Mouse (Mus musculus) liver, embryonic 14.5 days (tissue): ENCODE measurements around the gene Ctdnep1. TPM values are rescaled to one million over a fixed set of nuclear protein-coding genes. Genes with fewer than 3 reads are reported as not detected.
A peak's percentile ranks its signal among the peaks of the same experiment; 100 is the strongest.

ENCODE experiments used
- ATAC-seq: fragments of 200-750 bp; cut with Nextera tagmentation; 2 replicates; pipeline ENCODE4 v1.8.0; 2017; ENCODE audit warnings: moderate number of reproducible peaks, mild to moderate bottlenecking, moderate library complexity; ENCODE audit not compliant: insufficient read depth
- DNase-seq, 3 experiments: peaks; one replicate each; pipeline ENCODE4 v3.0.0-alpha.2; 2012 to 2013; ENCODE audit warnings: low read depth in 3 of 3, low spot score in 3 of 3
- H3K27ac ChIP-seq: fragments of 300-500 bp; sonication (generic); 2 replicates; pipeline ENCODE4 v1.5.1; 2014; ENCODE audit warnings: moderate library complexity, mild to moderate bottlenecking, control low read depth, inconsistent platforms
- H3K27me3 ChIP-seq: fragments of 300-500 bp; sonication (generic); 2 replicates; pipeline ENCODE4 v1.6.1; 2014; ENCODE audit warnings: mild to moderate bottlenecking, low read length, moderate library complexity; ENCODE audit not compliant: control insufficient read depth, insufficient read depth
- H3K36me3 ChIP-seq: fragments of 300-500 bp; sonication (generic); replicated peaks from 2 replicates; pipeline ENCODE4 v1.6.1; 2014; ENCODE audit warnings: low read depth; ENCODE audit not compliant: control insufficient read depth, insufficient read depth
- H3K4me1 ChIP-seq, 2 experiments: fragments of 200-500 bp in 1 of 2; fragments of 300-500 bp in 1 of 2; sonication (generic) in 1 of 2; replicated peaks; 2 replicates each; pipeline ENCODE4 v1.6.1; 2012 to 2014; ENCODE audit warnings: antibody characterized with exemption in 1 of 2, inconsistent platforms in 1 of 2, low read length in 1 of 2; ENCODE audit not compliant: control insufficient read depth in 2 of 2, insufficient read depth in 2 of 2
- H3K4me2 ChIP-seq: fragments of 300-500 bp; sonication (generic); 2 replicates; pipeline ENCODE4 v1.6.1; 2014; ENCODE audit warnings: low read depth, mild to moderate bottlenecking, control low read depth, moderate library complexity
- H3K4me3 ChIP-seq, 2 experiments: fragments of 200-500 bp in 1 of 2; fragments of 300-500 bp in 1 of 2; sonication (generic) in 1 of 2; 2 replicates each; pipeline ENCODE4 v1.5.1; 2012 to 2014; ENCODE audit warnings: low read depth in 2 of 2, low read length in 2 of 2, mild to moderate bottlenecking in 2 of 2, control low read depth in 1 of 2, inconsistent platforms in 1 of 2, moderate library complexity in 1 of 2; ENCODE audit not compliant: insufficient read depth in 1 of 2
- H3K9ac ChIP-seq: fragments of 300-500 bp; sonication (generic); replicated peaks from 2 replicates; pipeline ENCODE4 v1.6.1; 2014; ENCODE audit warnings: mild to moderate bottlenecking, control low read depth, moderate library complexity
- H3K9me3 ChIP-seq: fragments of 300-500 bp; sonication (generic); 2 replicates; pipeline ENCODE4 v1.6.1; 2016; ENCODE audit warnings: low read length, mixed read lengths; ENCODE audit not compliant: control insufficient read depth
- CTCF ChIP-seq: IDR thresholded peaks from 2 replicates; pipeline ENCODE4 v1.5.1; 2016; ENCODE audit warnings: antibody characterized with exemption, low read depth, control low read depth
- EP300 ChIP-seq: IDR thresholded peaks from 2 replicates; pipeline ENCODE4 v1.6.1; 2016; ENCODE audit warnings: antibody characterized with exemption, low read depth
- WGBS: fragments of 180-500 bp; shearing (Covaris S2); extraction: QIAGEN DNeasy Blood & Tissue Kit; methylation state at CpG from one replicate; pipeline ENCODE4 v1.1.7; 2014; ENCODE audit not compliant: insufficient replicate concordance; 5-methylcytosine and 5-hydroxymethylcytosine counted together
- microRNA counts: library from miRNA; unstranded; fragments of <30 nt; microRNA quantifications from one replicate; lab custom pipeline; 2016
- microRNA-seq: library from miRNA; unstranded; fragments of <30 nt; microRNA quantifications from one replicate; pipeline ENCODE4, GENCODE M21; 2016
- polyA plus RNA-seq, 2 experiments: library from polyadenylated mRNA; depleted of rRNA in 1 of 2; stranded (reverse) in 1 of 2; unstranded in 1 of 2; fragments of >200 nt; fragmentation: Nextera tagmentation in 1 of 2; extraction: Ambion mirVana in 1 of 2; gene quantifications; 2 replicates each; pipeline versions ENCODE4 v1.2.1 to v1.2.3; 2012 to 2014

Ctdnep1 gene
- polyA plus RNA-seq, 2 experiments: 9.7 to 32.3 TPM

DNA sequence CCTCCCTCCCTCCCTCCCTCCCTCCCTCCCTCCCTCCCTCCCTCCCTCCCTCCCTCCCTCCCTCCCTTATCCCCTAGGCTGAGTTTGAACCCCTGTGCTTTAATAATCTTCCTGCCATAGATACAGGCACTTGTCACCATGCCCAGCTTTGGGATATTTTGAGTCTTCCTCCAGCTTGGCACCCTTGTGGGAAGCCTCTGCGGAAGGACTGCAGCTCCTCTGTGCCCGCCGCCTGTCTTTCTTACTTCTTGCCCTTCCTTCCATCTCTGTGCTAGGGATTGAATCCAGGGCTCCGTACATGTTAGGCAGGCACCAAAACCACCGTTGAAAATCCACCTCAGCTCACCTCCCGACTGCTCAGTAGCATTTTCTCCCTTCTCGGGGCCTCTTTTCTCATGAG, 59.2 kb downstream of the Ctdnep1 start:
- ATAC-seq: no peak
- no peaks in the 10 kb centered on the region for H3K27me3 ChIP-seq
- H3K9me3 ChIP-seq: no peaks in the 10 kb centered on the region
- no peak overlapping the region for H3K4me2 ChIP-seq
- WGBS: 59% methylated on average over 7 of the region's 7 CpGs
- no peak overlapping the region for H3K27ac ChIP-seq
- TF ChIP-seq CTCF (no peak), EP300 (no peak)
- H3K4me1 ChIP-seq: no peaks in the 10 kb centered on the region
- DNase-seq: no peak
- no peaks in the 10 kb centered on the region for H3K36me3 ChIP-seq
- no peak overlapping the region for H3K9ac ChIP-seq
- H3K4me3 ChIP-seq: no peak overlapping the region

MicroRNA genes within 50 kb of the gene (microRNA counts, 519-probe panel; counts per million panel counts)
- microRNA mmu-miR-324-3p (lab: Ali Mortazavi, UCI): 69.9 counts per million
- 5,270 counts per million, percentile 26 among the panel's probes with 10 or more counts for microRNA mmu-miR-324-5p (lab: Ali Mortazavi, UCI)

Small RNA genes within 50 kb of the gene (microRNA-seq; reads per million reads assigned to microRNA genes)
- gene Gm44349: not detected
- 2,791 reads per million, percentile 83 among the genes with 10 or more reads in this experiment for gene Mir324

Other genes starting within 250 kb of the Ctdnep1 start
Only the 30 nearest of the 36 such genes appear.
- gene Chrnb1, start 185.2 kb upstream of the Ctdnep1 start, polyA plus RNA-seq (2012; rRNA removed): 0.44 and 0.58 TPM in 2 replicates
- 0.32 and 0.33 TPM in 2 replicates for gene Chrnb1, start 185.2 kb upstream of the Ctdnep1 start, polyA plus RNA-seq (2014; fragmentation: Nextera tagmentation; extraction: Ambion mirVana)
- 0.41 and 0.42 TPM in 2 replicates for gene Fgf11, start 179.3 kb upstream of the Ctdnep1 start, polyA plus RNA-seq (2012; rRNA removed)
- 0.06 and 0.13 TPM in 2 replicates for gene Fgf11, start 179.3 kb upstream of the Ctdnep1 start, polyA plus RNA-seq (2014; fragmentation: Nextera tagmentation; extraction: Ambion mirVana)
- gene Tmem102, start 175.5 kb upstream of the Ctdnep1 start, polyA plus RNA-seq (2012; rRNA removed): 0.25 TPM in 2 replicates
- 0.57 and 0.80 TPM in 2 replicates for gene Tmem102, start 175.5 kb upstream of the Ctdnep1 start, polyA plus RNA-seq (2014; fragmentation: Nextera tagmentation; extraction: Ambion mirVana)
- gene Gm39566, start 165.9 kb upstream of the Ctdnep1 start, polyA plus RNA-seq (2012; rRNA removed): not detected in 2 replicates
- not detected in 2 replicates for gene Gm39566, start 165.9 kb upstream of the Ctdnep1 start, polyA plus RNA-seq (2014; fragmentation: Nextera tagmentation; extraction: Ambion mirVana)
- gene Spem2, start 162.7 kb upstream of the Ctdnep1 start, polyA plus RNA-seq (2012; rRNA removed): not detected in 2 replicates
- not detected in 2 replicates for gene Spem2, start 162.7 kb upstream of the Ctdnep1 start, polyA plus RNA-seq (2014; fragmentation: Nextera tagmentation; extraction: Ambion mirVana)
- gene Spem1, start 159.0 kb upstream of the Ctdnep1 start, polyA plus RNA-seq (2012; rRNA removed): not detected in 2 replicates
- gene Spem1, start 159.0 kb upstream of the Ctdnep1 start, polyA plus RNA-seq (2014; fragmentation: Nextera tagmentation; extraction: Ambion mirVana): not detected in 2 replicates
- 2.0 and 2.2 TPM in 2 replicates for gene Nlgn2, start 143.4 kb upstream of the Ctdnep1 start, polyA plus RNA-seq (2012; rRNA removed)
- gene Nlgn2, start 143.4 kb upstream of the Ctdnep1 start, polyA plus RNA-seq (2014; fragmentation: Nextera tagmentation; extraction: Ambion mirVana): 0.48 and 0.76 TPM in 2 replicates
- gene Tmem256, start 142.6 kb upstream of the Ctdnep1 start, polyA plus RNA-seq (2012; rRNA removed): 143 and 197 TPM in 2 replicates
- 384 and 393 TPM in 2 replicates for gene Tmem256, start 142.6 kb upstream of the Ctdnep1 start, polyA plus RNA-seq (2014; fragmentation: Nextera tagmentation; extraction: Ambion mirVana)
- 18.0 and 20.0 TPM in 2 replicates for gene Plscr3, start 134.8 kb upstream of the Ctdnep1 start, polyA plus RNA-seq (2012; rRNA removed)
- 22.8 and 25.0 TPM in 2 replicates for gene Plscr3, start 134.8 kb upstream of the Ctdnep1 start, polyA plus RNA-seq (2014; fragmentation: Nextera tagmentation; extraction: Ambion mirVana)
- 1.2 TPM in 2 replicates for gene Tnk1, start 122.4 kb upstream of the Ctdnep1 start, polyA plus RNA-seq (2012; rRNA removed)
- gene Tnk1, start 122.4 kb upstream of the Ctdnep1 start, polyA plus RNA-seq (2014; fragmentation: Nextera tagmentation; extraction: Ambion mirVana): 0.43 and 0.80 TPM in 2 replicates
- not detected in 2 replicates for gene Tmem95, start 103.1 kb upstream of the Ctdnep1 start, polyA plus RNA-seq (2012; rRNA removed)
- gene Tmem95, start 103.1 kb upstream of the Ctdnep1 start, polyA plus RNA-seq (2014; fragmentation: Nextera tagmentation; extraction: Ambion mirVana): not detected in 2 replicates
- 0.93 TPM in 2 replicates for gene Kctd11, start 99.8 kb upstream of the Ctdnep1 start, polyA plus RNA-seq (2012; rRNA removed)
- 0.53 and 1.00 TPM in 2 replicates for gene Kctd11, start 99.8 kb upstream of the Ctdnep1 start, polyA plus RNA-seq (2014; fragmentation: Nextera tagmentation; extraction: Ambion mirVana)
- 2.7 and 2.8 TPM in 2 replicates for gene Acap1, start 85.6 kb upstream of the Ctdnep1 start, polyA plus RNA-seq (2012; rRNA removed)
- 2.9 and 3.3 TPM in 2 replicates for gene Acap1, start 85.6 kb upstream of the Ctdnep1 start, polyA plus RNA-seq (2014; fragmentation: Nextera tagmentation; extraction: Ambion mirVana)
- gene 2810408A11Rik, start 80.2 kb upstream of the Ctdnep1 start, polyA plus RNA-seq (2012; rRNA removed): 0.40 and 0.48 TPM in 2 replicates
- gene 2810408A11Rik, start 80.2 kb upstream of the Ctdnep1 start, polyA plus RNA-seq (2014; fragmentation: Nextera tagmentation; extraction: Ambion mirVana): 0.93 and 1.7 TPM in 2 replicates
- gene Neurl4, start 80.1 kb upstream of the Ctdnep1 start, polyA plus RNA-seq (2012; rRNA removed): 13.1 and 20.5 TPM in 2 replicates
- 2.5 and 3.4 TPM in 2 replicates for gene Neurl4, start 80.1 kb upstream of the Ctdnep1 start, polyA plus RNA-seq (2014; fragmentation: Nextera tagmentation; extraction: Ambion mirVana)
- 79.5 and 93.1 TPM in 2 replicates for gene Gps2, start 67.3 kb upstream of the Ctdnep1 start, polyA plus RNA-seq (2012; rRNA removed)
- gene Gps2, start 67.3 kb upstream of the Ctdnep1 start, polyA plus RNA-seq (2014; fragmentation: Nextera tagmentation; extraction: Ambion mirVana): 82.7 and 91.2 TPM in 2 replicates
- 652 and 846 TPM in 2 replicates for gene Eif5a, start 59.2 kb upstream of the Ctdnep1 start, polyA plus RNA-seq (2012; rRNA removed)
- gene Eif5a, start 59.2 kb upstream of the Ctdnep1 start, polyA plus RNA-seq (2014; fragmentation: Nextera tagmentation; extraction: Ambion mirVana): 1,316 and 1,415 TPM in 2 replicates
- gene Ybx2, start 45.4 kb upstream of the Ctdnep1 start, polyA plus RNA-seq (2012; rRNA removed): 0.57 and 0.58 TPM in 2 replicates
- gene Ybx2, start 45.4 kb upstream of the Ctdnep1 start, polyA plus RNA-seq (2014; fragmentation: Nextera tagmentation; extraction: Ambion mirVana): 0.23 TPM in 1 of 2 replicates, not detected in the other
- gene Slc2a4, start 33.0 kb upstream of the Ctdnep1 start, polyA plus RNA-seq (2012; rRNA removed): 17.0 and 17.4 TPM in 2 replicates
- gene Slc2a4, start 33.0 kb upstream of the Ctdnep1 start, polyA plus RNA-seq (2014; fragmentation: Nextera tagmentation; extraction: Ambion mirVana): 12.6 and 14.0 TPM in 2 replicates
- gene Cldn7, start 16.4 kb upstream of the Ctdnep1 start, polyA plus RNA-seq (2012; rRNA removed): 2.0 and 4.0 TPM in 2 replicates
- 2.2 TPM in 2 replicates for gene Cldn7, start 16.4 kb upstream of the Ctdnep1 start, polyA plus RNA-seq (2014; fragmentation: Nextera tagmentation; extraction: Ambion mirVana)
- gene Elp5, start 1.4 kb downstream of the Ctdnep1 start, polyA plus RNA-seq (2012; rRNA removed): 44.0 and 46.1 TPM in 2 replicates
- 70.2 and 74.0 TPM in 2 replicates for gene Elp5, start 1.4 kb downstream of the Ctdnep1 start, polyA plus RNA-seq (2014; fragmentation: Nextera tagmentation; extraction: Ambion mirVana)
- gene Gabarap, start 10.0 kb downstream of the Ctdnep1 start, polyA plus RNA-seq (2012; rRNA removed): 134 and 140 TPM in 2 replicates
- 296 and 300 TPM in 2 replicates for gene Gabarap, start 10.0 kb downstream of the Ctdnep1 start, polyA plus RNA-seq (2014; fragmentation: Nextera tagmentation; extraction: Ambion mirVana)
- gene Phf23, start 14.6 kb downstream of the Ctdnep1 start, polyA plus RNA-seq (2012; rRNA removed): 10.8 and 14.8 TPM in 2 replicates
- gene Phf23, start 14.6 kb downstream of the Ctdnep1 start, polyA plus RNA-seq (2014; fragmentation: Nextera tagmentation; extraction: Ambion mirVana): 11.9 and 12.1 TPM in 2 replicates
- gene Dvl2, start 19.4 kb downstream of the Ctdnep1 start, polyA plus RNA-seq (2012; rRNA removed): 4.2 and 4.6 TPM in 2 replicates
- 3.4 and 4.2 TPM in 2 replicates for gene Dvl2, start 19.4 kb downstream of the Ctdnep1 start, polyA plus RNA-seq (2014; fragmentation: Nextera tagmentation; extraction: Ambion mirVana)
- gene Acadvl, start 34.3 kb downstream of the Ctdnep1 start, polyA plus RNA-seq (2012; rRNA removed): 27.8 and 40.6 TPM in 2 replicates
- 84.1 and 98.1 TPM in 2 replicates for gene Acadvl, start 34.3 kb downstream of the Ctdnep1 start, polyA plus RNA-seq (2014; fragmentation: Nextera tagmentation; extraction: Ambion mirVana)
- gene Dlg4, start 35.8 kb downstream of the Ctdnep1 start, polyA plus RNA-seq (2012; rRNA removed): 1.5 and 1.9 TPM in 2 replicates
- 0.33 and 0.54 TPM in 2 replicates for gene Dlg4, start 35.8 kb downstream of the Ctdnep1 start, polyA plus RNA-seq (2014; fragmentation: Nextera tagmentation; extraction: Ambion mirVana)
- 1.3 TPM in 2 replicates for gene Asgr1, start 72.9 kb downstream of the Ctdnep1 start, polyA plus RNA-seq (2012; rRNA removed)
- 2.6 and 4.1 TPM in 2 replicates for gene Asgr1, start 72.9 kb downstream of the Ctdnep1 start, polyA plus RNA-seq (2014; fragmentation: Nextera tagmentation; extraction: Ambion mirVana)
- 10.0 and 11.5 TPM in 2 replicates for gene Asgr2, start 111.5 kb downstream of the Ctdnep1 start, polyA plus RNA-seq (2012; rRNA removed)
- gene Asgr2, start 111.5 kb downstream of the Ctdnep1 start, polyA plus RNA-seq (2014; fragmentation: Nextera tagmentation; extraction: Ambion mirVana): 9.0 and 10.6 TPM in 2 replicates
- gene Mgl2, start 149.2 kb downstream of the Ctdnep1 start, polyA plus RNA-seq (2012; rRNA removed): 1.1 and 1.2 TPM in 2 replicates
- gene Mgl2, start 149.2 kb downstream of the Ctdnep1 start, polyA plus RNA-seq (2014; fragmentation: Nextera tagmentation; extraction: Ambion mirVana): 1.9 and 2.2 TPM in 2 replicates
- 0.25 and 0.34 TPM in 2 replicates for gene Clec10a, start 175.0 kb downstream of the Ctdnep1 start, polyA plus RNA-seq (2012; rRNA removed)
- gene Clec10a, start 175.0 kb downstream of the Ctdnep1 start, polyA plus RNA-seq (2014; fragmentation: Nextera tagmentation; extraction: Ambion mirVana): 0.16 and 0.76 TPM in 2 replicates